Mouse (Mus musculus) cortical plate, adult 2 months (tissue): ENCODE measurements around the gene 4930432M17Rik.

Source experiments
- CTCF ChIP-seq: fragments of 200-500 bp; IDR thresholded peaks from 2 replicates; pipeline ENCODE4 v1.5.1; 2011; ENCODE audit warnings: mild to moderate bottlenecking, control low read depth, low read length; ENCODE audit not compliant: insufficient read depth; ENCODE audit errors: extremely low read depth
- POLR2A ChIP-seq: fragments of 200-500 bp; IDR thresholded peaks from 2 replicates; pipeline ENCODE4 v1.6.1; 2011; ENCODE audit warnings: mild to moderate bottlenecking, low read length, control low read depth; ENCODE audit not compliant: insufficient read depth; ENCODE audit errors: extremely low read depth

DNA sequence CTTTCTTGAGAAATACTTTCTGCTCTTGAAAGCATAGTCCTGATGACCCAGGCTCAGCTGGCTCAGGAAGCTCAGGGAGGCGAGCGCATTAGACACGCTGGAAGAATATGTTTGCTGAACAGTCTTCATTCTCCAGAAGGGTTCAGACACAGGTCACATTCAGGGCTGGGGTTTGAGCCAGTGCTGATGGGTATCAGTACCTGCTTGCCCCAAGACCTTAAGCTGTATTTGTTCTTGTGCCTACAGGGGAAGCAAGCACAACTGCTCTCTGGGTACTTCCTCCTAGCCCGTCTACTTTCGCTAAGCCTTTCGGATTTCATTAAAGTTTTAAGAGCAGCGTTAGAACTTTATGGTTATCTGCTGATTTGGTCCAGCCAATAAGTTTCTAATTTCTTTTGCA lies 33.8 kb upstream of the 4930432M17Rik start:
- TF ChIP-seq CTCF = no peak
- no peak for TF ChIP-seq POLR2A
